Mouse (Mus musculus) gastrocnemius, postnatal 25 days (tissue): ENCODE results near the gene Hist1h2bq. TPM values are rescaled to one million over a fixed set of nuclear protein-coding genes. Genes with fewer than 3 reads are reported as not detected.
"Not testable (repeated sequence)": the region's sequence is repeated elsewhere in the genome, so short reads cannot be mapped to it uniquely, and the experiment has no call there.

ENCODE experiments used
- DNase-seq: peaks from one replicate; pipeline ENCODE4 v3.0.0; 2022
- long read RNA-seq, 2 experiments: library from polyadenylated mRNA; stranded (forward); transcript quantifications; one replicate each; pipeline ENCODE4 v2.0.0; 2021
- total RNA-seq, 2 experiments: library from RNA; stranded (reverse); gene quantifications; 1 replicate in 1 of 2; 2 replicates in 1 of 2; pipeline ENCODE4 v1.2.3; 2021

The Hist1h2bq gene
- total RNA-seq: 10 to 100 TPM; 18.0 to 21.3 TPM
- long read RNA-seq, experiment 1: 0 reads
- long read RNA-seq, experiment 2: 0 reads

DNA sequence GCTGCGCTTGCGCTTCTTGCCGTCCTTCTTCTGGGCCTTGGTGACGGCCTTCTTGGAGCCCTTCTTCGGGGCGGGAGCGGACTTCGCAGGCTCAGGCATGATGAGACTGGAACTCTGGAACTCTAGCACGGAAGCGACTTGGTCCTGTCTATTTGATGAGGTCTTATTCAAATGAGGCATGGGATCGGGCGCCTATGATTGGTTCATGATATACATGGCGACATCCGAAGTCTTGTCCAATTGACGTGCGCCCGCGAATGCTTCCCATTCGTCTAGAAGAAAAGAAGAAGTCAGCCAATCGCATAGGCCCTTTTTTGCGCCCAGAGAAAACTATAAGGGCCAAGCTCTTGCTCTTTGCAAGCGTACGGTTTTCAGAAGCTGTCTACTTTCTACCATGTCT lies at the start of gene Hist1h2bq, which contains the start of gene Hist1h2ao:
Gene Hist1h2bq, minus strand, starts transcription at position 125 of the 400 bp plus-strand sequence.
Gene Hist1h2ao, plus strand, starts transcription at position 393 of the 400 bp plus-strand sequence.
- not testable (repeated sequence) for DNase-seq

GRCm38 (mm10) chr13:21855698-21856162 lies 45.7 kb upstream of the Hist1h2bq start:
- no peak for DNase-seq

DNA sequence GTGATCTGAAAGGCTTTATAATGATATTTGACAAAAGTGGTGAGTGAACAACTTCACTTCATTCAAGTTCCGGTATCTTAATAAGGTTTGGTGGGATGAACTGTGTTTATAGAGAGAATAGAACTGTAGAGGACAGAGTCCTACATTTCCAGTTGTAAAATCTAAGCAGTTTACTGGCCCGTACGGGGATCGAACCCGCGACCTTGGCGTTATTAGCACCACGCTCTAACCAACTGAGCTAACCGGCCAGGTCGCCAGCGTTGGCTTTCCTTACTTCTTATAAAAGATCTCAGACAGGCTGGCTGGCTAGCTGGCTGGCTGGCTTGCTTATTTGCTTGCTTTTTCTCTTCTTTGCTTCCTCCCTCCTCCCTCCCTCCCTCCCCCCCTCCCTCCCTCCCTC lies 45.1 kb upstream of the Hist1h2bq start:
- peak; percentile 25 for DNase-seq

- peak; percentile 8 for DNase-seq
Measured at GRCm38 (mm10) chr13:21852215-21852945, 42.4 kb upstream of the Hist1h2bq start.

DNA sequence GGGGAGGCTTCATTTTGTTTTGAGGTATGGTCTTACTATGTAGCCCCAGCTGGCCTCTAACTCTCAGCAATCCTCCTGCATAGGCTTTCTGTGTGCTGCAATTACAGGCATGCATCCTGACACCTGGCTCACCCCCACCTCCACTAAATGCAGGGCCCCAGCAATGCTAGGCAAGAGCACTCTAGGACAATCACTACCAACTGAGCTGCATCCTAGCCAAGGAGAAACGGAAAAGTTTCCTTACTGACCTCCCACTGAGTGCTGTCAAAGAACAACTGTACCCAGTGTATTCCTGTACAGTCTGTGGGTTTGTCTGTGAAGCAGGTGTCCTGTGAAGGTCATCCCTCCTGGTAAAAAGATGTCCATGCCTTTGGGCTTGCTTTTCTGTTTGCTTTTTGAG lies 40.7 kb upstream of the Hist1h2bq start:
- not testable (repeated sequence) for DNase-seq

- no peak for DNase-seq
Measured at GRCm38 (mm10) chr13:21847883-21848282, 37.9 kb upstream of the Hist1h2bq start.

DNA sequence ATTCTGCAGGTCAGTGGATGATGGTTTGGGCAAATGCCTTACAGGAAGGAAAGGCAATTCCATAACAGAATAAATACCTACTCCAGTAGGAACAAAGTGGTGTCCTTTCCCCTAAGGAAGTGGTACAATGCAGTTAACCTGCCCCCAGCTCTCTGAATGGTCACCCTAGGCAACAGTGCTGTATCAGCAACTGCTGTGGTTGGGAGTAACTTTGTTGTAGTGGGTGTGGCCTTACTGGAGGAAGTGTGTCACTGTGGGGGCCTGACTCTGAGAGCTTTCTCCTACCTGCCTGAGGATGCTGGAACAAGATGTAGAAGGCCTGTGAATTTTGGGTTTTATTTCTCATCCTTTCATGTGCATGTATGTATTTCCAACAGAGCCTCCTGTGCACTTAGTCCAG lies 36.4 kb upstream of the Hist1h2bq start:
- DNase-seq: not testable (repeated sequence)

DNA sequence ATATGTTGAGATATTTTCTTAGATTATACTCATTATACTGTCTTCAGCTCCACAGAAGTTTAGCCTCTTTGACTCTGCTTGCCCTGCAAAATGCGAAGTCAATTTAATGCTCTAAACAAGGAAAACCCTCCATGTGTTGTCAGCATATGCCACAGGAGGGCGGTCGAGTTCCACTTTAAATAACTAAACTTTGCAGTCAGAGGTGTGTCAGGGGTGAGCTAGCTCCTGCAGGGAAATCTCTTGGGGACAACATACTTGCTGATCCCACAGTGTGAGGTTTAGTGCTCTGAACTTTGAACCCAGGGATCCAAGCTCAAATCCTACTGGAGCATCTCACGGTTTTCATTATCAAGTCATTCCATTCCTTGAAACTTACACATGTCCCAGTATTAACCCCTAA lies 30.5 kb upstream of the Hist1h2bq start:
- not testable (repeated sequence) for DNase-seq

DNA sequence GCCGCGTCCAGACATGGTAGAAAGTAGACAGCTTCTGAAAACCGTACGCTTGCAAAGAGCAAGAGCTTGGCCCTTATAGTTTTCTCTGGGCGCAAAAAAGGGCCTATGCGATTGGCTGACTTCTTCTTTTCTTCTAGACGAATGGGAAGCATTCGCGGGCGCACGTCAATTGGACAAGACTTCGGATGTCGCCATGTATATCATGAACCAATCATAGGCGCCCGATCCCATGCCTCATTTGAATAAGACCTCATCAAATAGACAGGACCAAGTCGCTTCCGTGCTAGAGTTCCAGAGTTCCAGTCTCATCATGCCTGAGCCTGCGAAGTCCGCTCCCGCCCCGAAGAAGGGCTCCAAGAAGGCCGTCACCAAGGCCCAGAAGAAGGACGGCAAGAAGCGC lies 23.5 kb upstream of the Hist1h2bq start, which contains the start of the genes Hist1h2ap and Hist1h2br:
Gene Hist1h2ap, minus strand, starts transcription at position 47 of the 400 bp plus-strand sequence.
Gene Hist1h2br, plus strand, starts transcription at position 283 of the 400 bp plus-strand sequence.
- not testable (repeated sequence) for DNase-seq

- not testable (repeated sequence) for DNase-seq
Measured at GRCm38 (mm10) chr13:21831418-21832394, 21.7 kb upstream of the Hist1h2bq start, which contains the start of gene Hist1h4n. Gene Hist1h4n, minus strand, starts transcription at chr13:21832196.

DNA sequence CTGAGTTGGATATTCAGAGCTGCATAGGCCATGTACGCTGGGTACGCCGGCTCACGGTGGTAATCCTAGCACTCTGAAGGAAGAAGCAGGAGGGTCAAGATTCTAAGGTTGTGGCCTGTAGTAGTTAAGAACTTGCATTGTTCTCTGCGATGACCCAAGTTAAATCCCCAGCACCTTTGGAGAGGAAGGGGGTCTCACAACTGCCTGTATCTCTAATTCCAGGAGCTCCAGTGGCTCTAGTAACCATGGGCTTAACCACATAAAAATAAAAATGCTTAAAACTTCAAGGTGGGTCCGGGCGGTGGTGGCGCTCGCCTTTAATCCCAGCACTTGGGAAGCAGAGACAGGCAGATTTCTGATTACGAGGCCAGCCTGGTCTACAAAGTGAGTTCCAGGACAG lies 20.3 kb upstream of the Hist1h2bq start:
- no peak for DNase-seq

DNA sequence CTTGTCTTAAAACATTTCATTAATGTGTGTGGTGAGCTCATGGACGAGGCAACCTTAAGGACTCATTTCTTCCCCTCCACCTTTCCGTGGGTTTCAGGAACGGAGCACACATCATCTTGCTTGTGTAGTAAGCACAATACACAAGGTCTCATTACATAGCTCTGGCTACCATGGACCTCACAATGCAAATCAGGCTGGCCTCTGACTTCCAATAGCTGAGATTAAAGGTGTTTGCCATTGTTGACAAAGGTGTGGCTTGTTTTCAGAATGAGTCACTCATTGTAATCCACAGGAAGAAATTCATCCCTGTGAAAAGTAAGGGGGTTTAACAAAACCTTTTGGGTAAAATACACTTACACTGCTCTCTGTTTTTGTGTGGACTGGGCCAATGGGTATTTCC lies 18.5 kb upstream of the Hist1h2bq start:
- DNase-seq: no peak

- DNase-seq: not testable (repeated sequence)
Measured at GRCm38 (mm10) chr13:21820082-21820890, 10.3 kb upstream of the Hist1h2bq start.

GRCm38 (mm10) chr13:21812092-21812491 lies 2.1 kb upstream of the Hist1h2bq start:
- not testable (repeated sequence) for DNase-seq

DNA sequence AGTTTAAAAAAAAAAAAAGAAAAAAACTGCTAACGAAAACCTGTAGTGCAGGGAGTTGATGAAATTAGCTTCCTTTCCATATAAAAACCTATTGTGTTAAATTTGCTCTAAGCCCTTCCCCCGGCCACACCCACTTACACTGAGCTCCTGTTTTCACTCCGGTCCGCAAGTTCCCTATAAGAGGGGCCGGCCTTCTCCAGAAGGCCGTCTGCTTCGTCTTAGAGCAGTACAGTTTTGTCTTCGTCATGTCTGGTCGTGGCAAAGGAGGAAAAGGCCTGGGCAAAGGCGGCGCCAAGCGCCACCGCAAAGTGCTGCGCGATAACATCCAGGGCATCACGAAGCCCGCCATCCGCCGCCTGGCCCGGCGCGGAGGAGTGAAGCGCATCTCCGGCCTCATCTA lies 1.5 kb upstream of the Hist1h2bq start, which contains the start of gene Hist1h4m:
Gene Hist1h4m, plus strand, starts transcription at position 208 of the 400 bp plus-strand sequence.
- DNase-seq: peak; percentile 20

GRCm38 (mm10) chr13:21811074-21811473 lies 1.1 kb upstream of the Hist1h2bq start:
- not testable (repeated sequence) for DNase-seq

DNA sequence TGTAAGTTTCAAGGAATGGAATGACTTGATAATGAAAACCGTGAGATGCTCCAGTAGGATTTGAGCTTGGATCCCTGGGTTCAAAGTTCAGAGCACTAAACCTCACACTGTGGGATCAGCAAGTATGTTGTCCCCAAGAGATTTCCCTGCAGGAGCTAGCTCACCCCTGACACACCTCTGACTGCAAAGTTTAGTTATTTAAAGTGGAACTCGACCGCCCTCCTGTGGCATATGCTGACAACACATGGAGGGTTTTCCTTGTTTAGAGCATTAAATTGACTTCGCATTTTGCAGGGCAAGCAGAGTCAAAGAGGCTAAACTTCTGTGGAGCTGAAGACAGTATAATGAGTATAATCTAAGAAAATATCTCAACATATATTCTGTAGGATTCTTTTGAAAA lies 6.9 kb downstream of the Hist1h2bq start:
- not testable (repeated sequence) for DNase-seq

DNA sequence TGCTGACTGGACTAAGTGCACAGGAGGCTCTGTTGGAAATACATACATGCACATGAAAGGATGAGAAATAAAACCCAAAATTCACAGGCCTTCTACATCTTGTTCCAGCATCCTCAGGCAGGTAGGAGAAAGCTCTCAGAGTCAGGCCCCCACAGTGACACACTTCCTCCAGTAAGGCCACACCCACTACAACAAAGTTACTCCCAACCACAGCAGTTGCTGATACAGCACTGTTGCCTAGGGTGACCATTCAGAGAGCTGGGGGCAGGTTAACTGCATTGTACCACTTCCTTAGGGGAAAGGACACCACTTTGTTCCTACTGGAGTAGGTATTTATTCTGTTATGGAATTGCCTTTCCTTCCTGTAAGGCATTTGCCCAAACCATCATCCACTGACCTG lies 12.8 kb downstream of the Hist1h2bq start:
- DNase-seq: not testable (repeated sequence)

GRCm38 (mm10) chr13:21795584-21795983 lies 14.4 kb downstream of the Hist1h2bq start:
- no peak for DNase-seq

- DNase-seq: no peak
Measured at GRCm38 (mm10) chr13:21790601-21791283, 19.3 kb downstream of the Hist1h2bq start.

- DNase-seq: no peak
Measured at GRCm38 (mm10) chr13:21789925-21790324, 20.1 kb downstream of the Hist1h2bq start.
